Mouse (Mus musculus) CH12.LX (cell line): ENCODE measurements around the gene Pcnx4. TPM values are rescaled to one million over a fixed set of nuclear protein-coding genes. Genes with fewer than 3 reads are reported as not detected.

Experiments used
- polyA plus RNA-seq: library from polyadenylated mRNA; unstranded; fragments of >175 nt; gene quantifications from 2 replicates; pipeline ENCODE4 v1.2.1, GENCODE M21; 2012; ENCODE audit warnings: low read depth; ENCODE audit not compliant: insufficient read length
- total RNA-seq, 2 experiments: library from RNA; depleted of rRNA; stranded (reverse); fragments of 300-350 nt in 1 of 2; fragments of >200 nt in 1 of 2; gene quantifications; 2 replicates each; pipeline ENCODE4 v1.2.3; 2012 to 2014

Gene Pcnx4
- total and polyA plus RNA-seq, 3 experiments, result 1.9 to 3.1 (median 2.1) TPM

Other genes with a start within 250 kb of the Pcnx4 start
- 0.04 and 0.08 TPM in 2 replicates for gene Rtn1, start 127.3 kb upstream of the Pcnx4 start, total RNA-seq (2012; rRNA removed)
- gene Rtn1, start 127.3 kb upstream of the Pcnx4 start, total RNA-seq (2014; rRNA removed), result not detected in 2 replicates
- gene Rtn1, start 127.3 kb upstream of the Pcnx4 start, polyA plus RNA-seq, result 0.17 TPM in 1 of 2 replicates, not detected in the other
- not detected in 2 replicates for gene Lrrc9, start 94.5 kb upstream of the Pcnx4 start, total RNA-seq (2012; rRNA removed)
- gene Lrrc9, start 94.5 kb upstream of the Pcnx4 start, total RNA-seq (2014; rRNA removed), result not detected in 2 replicates
- gene Lrrc9, start 94.5 kb upstream of the Pcnx4 start, polyA plus RNA-seq, result not detected in 2 replicates
- not detected in 2 replicates for gene Gm4756, start 113.3 kb downstream of the Pcnx4 start, total RNA-seq (2012; rRNA removed)
- not detected in 2 replicates for gene Gm4756, start 113.3 kb downstream of the Pcnx4 start, total RNA-seq (2014; rRNA removed)
- not detected in 2 replicates for gene Gm4756, start 113.3 kb downstream of the Pcnx4 start, polyA plus RNA-seq
- gene Dhrs7, start 128.5 kb downstream of the Pcnx4 start, total RNA-seq (2012; rRNA removed), result 36.8 and 52.8 TPM in 2 replicates
- gene Dhrs7, start 128.5 kb downstream of the Pcnx4 start, total RNA-seq (2014; rRNA removed), result 36.5 and 37.2 TPM in 2 replicates
- 23.9 and 27.4 TPM in 2 replicates for gene Dhrs7, start 128.5 kb downstream of the Pcnx4 start, polyA plus RNA-seq
- 78.8 and 80.0 TPM in 2 replicates for gene Ppm1a, start 221.1 kb downstream of the Pcnx4 start, total RNA-seq (2012; rRNA removed)
- gene Ppm1a, start 221.1 kb downstream of the Pcnx4 start, total RNA-seq (2014; rRNA removed), result 112 and 130 TPM in 2 replicates
- gene Ppm1a, start 221.1 kb downstream of the Pcnx4 start, polyA plus RNA-seq, result 98.4 and 125 TPM in 2 replicates